Mouse (Mus musculus) ovary, adult 10 weeks (tissue): Measurements from ENCODE around the gene Gm9046. TPM values are rescaled to one million over a fixed set of nuclear protein-coding genes. Genes with fewer than 3 reads are reported as not detected.

Experiments
- polyA plus RNA-seq: library from polyadenylated mRNA; stranded (reverse); fragments of 350-450 nt; fragmentation: Illumina TruSeq; extraction: RNeasy Lipid Tissue Mini Kit (QIAGEN cat#74804); gene quantifications from one replicate; pipeline ENCODE4 v1.2.3, GENCODE M21; 2014

Gm9046 gene
- not detected for polyA plus RNA-seq

DNA sequence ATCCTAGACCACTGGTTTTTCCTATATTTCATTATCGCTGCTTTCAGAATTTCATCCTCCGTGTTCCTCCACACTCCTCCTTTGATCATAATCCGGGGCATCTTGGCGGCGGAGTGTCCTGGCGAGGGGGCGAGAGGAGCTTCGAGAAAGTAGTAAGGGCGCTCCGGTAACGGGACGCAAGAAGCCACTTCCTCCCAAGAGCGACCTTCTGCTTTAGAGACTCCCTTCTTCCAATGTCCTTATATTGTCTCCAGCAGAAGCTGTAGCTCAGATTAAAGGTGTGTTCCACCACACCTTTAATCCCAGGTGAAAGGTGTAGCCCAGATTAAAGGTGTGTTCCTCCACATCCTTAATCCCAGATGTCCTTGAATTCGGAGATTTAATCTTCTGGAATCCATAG, at the start of gene Gm9046:
Gm9046 (minus strand) TSS at position 101 of the 400 bp plus-strand sequence.

DNA sequence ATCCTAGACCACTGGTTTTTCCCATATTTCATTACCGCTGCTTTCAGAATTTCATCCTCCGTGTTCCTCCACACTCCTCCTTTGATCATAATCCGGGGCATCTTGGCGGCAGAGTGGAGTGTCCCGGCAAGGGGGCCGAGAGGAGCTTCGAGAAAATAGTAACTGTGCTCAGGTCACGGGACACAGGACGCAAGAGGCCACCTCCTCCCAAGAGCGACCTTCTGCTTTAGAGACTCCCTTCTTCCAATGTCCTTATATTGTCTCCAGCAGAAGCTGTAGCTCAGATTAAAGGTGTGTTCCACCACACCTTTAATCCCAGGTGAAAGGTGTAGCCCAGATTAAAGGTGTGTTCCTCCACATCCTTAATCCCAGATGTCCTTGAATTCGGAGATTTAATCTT, 10.9 kb upstream of the Gm9046 start, which contains the start of gene Gm9049:
Gm9049 (minus strand) TSS at position 101 of the 400 bp plus-strand sequence.

DNA sequence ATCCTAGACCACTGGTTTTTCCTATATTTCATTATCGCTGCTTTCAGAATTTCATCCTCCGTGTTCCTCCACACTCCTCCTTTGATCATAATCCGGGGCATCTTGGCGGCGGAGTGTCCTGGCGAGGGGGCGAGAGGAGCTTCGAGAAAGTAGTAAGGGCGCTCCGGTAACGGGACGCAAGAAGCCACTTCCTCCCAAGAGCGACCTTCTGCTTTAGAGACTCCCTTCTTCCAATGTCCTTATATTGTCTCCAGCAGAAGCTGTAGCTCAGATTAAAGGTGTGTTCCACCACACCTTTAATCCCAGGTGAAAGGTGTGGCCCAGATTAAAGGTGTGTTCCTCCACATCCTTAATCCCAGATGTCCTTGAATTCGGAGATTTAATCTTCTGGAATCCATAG, 5.5 kb upstream of the Gm9046 start, which contains the start of gene Gm9048:
Gm9048 (minus strand) TSS at position 101 of the 400 bp plus-strand sequence.

DNA sequence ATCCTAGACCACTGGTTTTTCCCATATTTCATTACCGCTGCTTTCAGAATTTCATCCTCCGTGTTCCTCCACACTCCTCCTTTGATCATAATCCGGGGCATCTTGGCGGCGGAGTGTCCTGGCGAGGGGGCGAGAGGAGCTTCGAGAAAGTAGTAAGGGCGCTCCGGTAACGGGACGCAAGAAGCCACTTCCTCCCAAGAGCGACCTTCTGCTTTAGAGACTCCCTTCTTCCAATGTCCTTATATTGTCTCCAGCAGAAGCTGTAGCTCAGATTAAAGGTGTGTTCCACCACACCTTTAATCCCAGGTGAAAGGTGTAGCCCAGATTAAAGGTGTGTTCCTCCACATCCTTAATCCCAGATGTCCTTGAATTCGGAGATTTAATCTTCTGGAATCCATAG, 5.3 kb downstream of the Gm9046 start, which contains the start of gene Gm9045:
Gm9045 (minus strand) TSS at position 101 of the 400 bp plus-strand sequence.

DNA sequence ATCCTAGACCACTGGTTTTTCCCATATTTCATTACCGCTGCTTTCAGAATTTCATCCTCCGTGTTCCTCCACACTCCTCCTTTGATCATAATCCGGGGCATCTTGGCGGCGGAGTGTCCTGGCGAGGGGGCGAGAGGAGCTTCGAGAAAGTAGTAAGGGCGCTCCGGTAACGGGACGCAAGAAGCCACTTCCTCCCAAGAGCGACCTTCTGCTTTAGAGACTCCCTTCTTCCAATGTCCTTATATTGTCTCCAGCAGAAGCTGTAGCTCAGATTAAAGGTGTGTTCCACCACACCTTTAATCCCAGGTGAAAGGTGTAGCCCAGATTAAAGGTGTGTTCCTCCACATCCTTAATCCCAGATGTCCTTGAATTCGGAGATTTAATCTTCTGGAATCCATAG, 10.7 kb downstream of the Gm9046 start, which contains the start of gene Gm9044:
Gm9044 (minus strand) TSS at position 101 of the 400 bp plus-strand sequence.

DNA sequence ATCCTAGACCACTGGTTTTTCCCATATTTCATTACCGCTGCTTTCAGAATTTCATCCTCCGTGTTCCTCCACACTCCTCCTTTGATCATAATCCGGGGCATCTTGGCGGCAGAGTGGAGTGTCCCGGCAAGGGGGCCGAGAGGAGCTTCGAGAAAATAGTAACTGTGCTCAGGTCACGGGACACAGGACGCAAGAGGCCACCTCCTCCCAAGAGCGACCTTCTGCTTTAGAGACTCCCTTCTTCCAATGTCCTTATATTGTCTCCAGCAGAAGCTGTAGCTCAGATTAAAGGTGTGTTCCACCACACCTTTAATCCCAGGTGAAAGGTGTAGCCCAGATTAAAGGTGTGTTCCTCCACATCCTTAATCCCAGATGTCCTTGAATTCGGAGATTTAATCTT, 16.2 kb downstream of the Gm9046 start, which contains the start of gene Gm9040:
Gm9040 (minus strand) TSS at position 101 of the 400 bp plus-strand sequence.

DNA sequence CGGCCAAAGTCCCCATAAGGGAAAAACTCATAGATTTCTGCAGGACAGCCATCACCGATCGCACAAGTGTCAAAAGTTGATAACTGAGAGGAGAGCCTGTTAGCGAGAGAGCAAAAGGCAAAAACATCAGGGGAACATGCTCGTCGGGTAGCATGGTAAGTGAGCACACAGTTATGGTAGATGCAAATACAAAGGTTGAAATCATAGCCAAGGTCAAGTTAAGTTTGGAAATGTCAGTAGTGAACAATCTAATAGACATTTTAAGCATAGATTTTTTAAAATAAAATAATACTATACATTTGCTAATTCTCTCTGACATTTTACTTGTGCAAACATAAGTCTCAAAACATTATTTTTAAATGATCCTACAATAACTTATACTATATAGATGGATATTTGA, 48.1 kb downstream of the Gm9046 start, which contains the start of gene Iltifb:
Iltifb (minus strand) TSS at position 101 of the 400 bp plus-strand sequence.

Other genes starting within 250 kb of the Gm9046 start
- gene Mdm1, start 201.4 kb downstream of the Gm9046 start, polyA plus RNA-seq, result 11.6 TPM
- gene Il22, start 138.3 kb downstream of the Gm9046 start, polyA plus RNA-seq, result not detected
- not detected for gene Gm32717, start 102.5 kb downstream of the Gm9046 start, polyA plus RNA-seq
- not detected for gene Gm32802, start 84.6 kb downstream of the Gm9046 start, polyA plus RNA-seq
- not detected for gene Iltifb, start 48.2 kb downstream of the Gm9046 start, polyA plus RNA-seq
- gene Gm9040, start 16.3 kb downstream of the Gm9046 start, polyA plus RNA-seq, result not detected
- gene Gm9044, start 10.8 kb downstream of the Gm9046 start, polyA plus RNA-seq, result not detected
- not detected for gene Gm9045, start 5.4 kb downstream of the Gm9046 start, polyA plus RNA-seq
- not detected for gene Gm9048, start 5.4 kb upstream of the Gm9046 start, polyA plus RNA-seq
- not detected for gene Gm9049, start 10.8 kb upstream of the Gm9046 start, polyA plus RNA-seq
- not detected for gene Ifng, start 97.8 kb upstream of the Gm9046 start, polyA plus RNA-seq